Mouse (Mus musculus): ENCODE measurements around the gene Ube4a. TPM values are rescaled to one million over a fixed set of nuclear protein-coding genes. Genes with fewer than 3 reads are reported as not detected.

Ube4a gene
- polyA plus RNA-seq, 1 experiment from 2014 or later: 31.9 TPM

DNA sequence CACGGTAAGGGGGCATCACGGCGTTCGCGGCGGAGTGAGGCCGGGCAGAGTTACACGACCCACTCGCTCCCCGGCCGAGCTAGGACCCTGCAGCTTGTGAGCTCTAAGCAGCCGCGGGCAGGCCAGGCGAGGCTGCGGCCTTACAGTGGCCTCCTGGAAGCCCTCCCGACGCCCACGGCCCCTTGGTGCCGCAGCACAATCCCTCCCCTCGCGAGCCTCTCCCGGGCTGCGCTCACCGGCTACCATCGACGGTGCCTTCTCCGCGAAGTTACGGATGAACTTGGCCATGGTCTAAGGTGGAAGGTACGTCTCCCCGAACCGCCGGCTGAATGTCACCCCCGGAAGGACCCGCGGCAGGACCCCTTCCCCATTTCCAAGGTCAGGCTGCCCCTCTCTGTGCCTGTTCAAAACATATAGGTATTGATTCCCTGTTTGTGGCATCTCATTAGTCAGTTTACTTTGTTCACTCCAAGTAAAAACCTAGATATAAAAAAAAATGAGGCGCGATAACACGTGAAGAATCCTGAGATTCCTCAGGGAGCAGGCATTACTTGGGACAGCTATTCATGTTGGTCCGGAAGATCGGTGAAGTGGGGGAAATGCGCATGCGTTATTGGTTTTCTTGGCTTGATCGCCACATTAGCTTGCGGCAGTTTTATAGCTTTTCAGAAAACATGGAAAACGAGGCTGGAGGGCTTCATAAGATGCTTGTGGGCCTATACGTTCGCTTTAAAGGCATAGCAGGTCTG, 44.9 kb downstream of the Ube4a start, which contains the start of gene Atp5l:
Gene Atp5l (minus strand): TSS at position 369 of the 749 bp plus-strand sequence.
- peak within 1 kb of the TSS; percentile 96 for H3K9ac ChIP-seq
- no peaks in the 10 kb centered on the region for H3K27me3 ChIP-seq
- H3K4me1 ChIP-seq: peaks cover 24% of the 10 kb centered on the region
- peak; percentile 91 for ATAC-seq
- H3K9me3 ChIP-seq (replicated peaks): no peaks in the 10 kb centered on the region
- H3K36me3 ChIP-seq (ENCODE audit: poor library complexity, severe bottlenecking): no peaks in the 10 kb centered on the region
- peak within 1 kb of the TSS; percentile 100 for H3K4me3 ChIP-seq
- H3K4me2 ChIP-seq: peak within 1 kb of the TSS; percentile 94
- H3K27ac ChIP-seq: peak within 1 kb of the TSS; percentile 87
- WGBS: under 1% methylated on average over 47 of the region's 48 CpGs

DNA sequence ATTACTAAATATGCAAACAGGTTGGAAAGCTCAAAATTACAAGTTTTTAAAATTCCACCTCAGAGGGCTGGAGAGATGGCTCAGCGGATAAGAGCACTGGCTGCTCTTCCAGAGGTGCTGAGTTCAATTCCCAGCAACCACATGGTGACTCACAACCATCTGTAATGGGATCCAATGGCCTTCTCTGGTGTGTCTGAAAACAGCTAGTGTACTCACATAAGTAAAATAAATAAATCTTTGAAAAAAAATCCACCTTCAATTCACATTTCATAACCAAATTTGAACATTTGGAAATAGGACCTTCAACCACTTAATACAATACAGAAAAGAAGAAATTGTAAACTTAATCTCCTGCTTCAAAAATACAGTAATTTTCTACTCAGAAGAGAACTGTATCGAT, 45.8 kb downstream of the Ube4a start:
- H3K36me3 ChIP-seq (ENCODE audit: poor library complexity, severe bottlenecking): no peaks in the 10 kb centered on the region
- peaks cover 33% of the 10 kb centered on the region for H3K4me1 ChIP-seq
- H3K9ac ChIP-seq: peak overlapping the region; percentile 96
- H3K27me3 ChIP-seq: no peaks in the 10 kb centered on the region
- H3K4me2 ChIP-seq: peak overlapping the region; percentile 94
- H3K4me3 ChIP-seq: peak overlapping the region; percentile 100
- ATAC-seq: no peak
- no peak overlapping the region for H3K27ac ChIP-seq
- no peaks in the 10 kb centered on the region for H3K9me3 ChIP-seq (replicated peaks)
- 47% methylated on average over 2 of the region's 2 CpGs for WGBS

DNA sequence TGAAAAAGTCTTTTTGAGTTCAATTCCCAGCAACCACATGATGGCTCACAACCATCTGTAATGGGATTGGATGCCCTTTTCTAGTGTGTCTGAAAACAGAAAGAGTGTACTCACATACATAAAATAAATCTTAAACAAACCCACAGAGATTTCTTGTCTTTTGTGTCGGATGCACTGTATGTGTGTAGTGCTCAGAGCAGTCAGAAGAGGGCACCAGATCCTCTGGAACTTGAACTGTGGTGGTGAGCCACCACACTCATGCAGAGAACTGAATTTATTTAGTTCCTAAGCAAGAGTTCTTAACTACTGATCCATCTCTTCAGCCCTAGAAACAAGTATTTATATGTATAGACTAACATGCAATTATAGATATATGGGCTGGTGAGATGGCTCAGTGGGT, 49.2 kb downstream of the Ube4a start:
- Histone ChIP-seq H3K27ac (no peak overlapping the region), H3K9me3 (replicated peaks) (no peaks in the 10 kb centered on the region), H3K4me3 (no peak overlapping the region), H3K27me3 (no peaks in the 10 kb centered on the region), H3K36me3 (ENCODE audit: poor library complexity, severe bottlenecking) (peaks cover 18% of the 10 kb centered on the region), H3K9ac (no peak overlapping the region), H3K4me1 (peaks cover 27% of the 10 kb centered on the region), H3K4me2 (no peak overlapping the region)
- WGBS: 55% methylated on average over 1 of the region's 1 CpGs
- ATAC-seq: no peak

DNA sequence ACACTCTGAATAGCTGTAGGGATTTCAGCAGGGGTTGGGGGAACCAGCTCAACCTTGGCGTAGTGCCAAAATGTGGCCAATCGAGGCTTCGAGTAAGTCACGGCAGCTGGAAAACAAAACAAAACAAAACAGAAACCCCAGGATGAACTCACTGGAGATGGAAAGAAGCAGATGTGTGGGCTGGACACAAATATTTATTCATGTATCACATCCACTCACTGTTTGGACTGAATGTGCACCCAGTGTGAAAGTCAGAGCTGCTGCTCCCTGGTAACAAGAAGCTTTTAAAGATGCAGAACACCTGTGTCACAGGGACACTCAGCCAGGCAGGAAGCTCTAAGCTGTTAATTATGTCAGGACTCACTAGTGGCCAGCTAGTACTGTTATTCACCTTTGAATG, 50.7 kb downstream of the Ube4a start:
- no peaks in the 10 kb centered on the region for H3K9me3 ChIP-seq (replicated peaks)
- no peaks in the 10 kb centered on the region for H3K27me3 ChIP-seq
- H3K4me3 ChIP-seq: no peak overlapping the region
- H3K4me2 ChIP-seq: no peak overlapping the region
- H3K27ac ChIP-seq: peak overlapping the region; percentile 35; the same call in 1 of the 2 replicates
- 21% methylated on average over 4 of the region's 4 CpGs for WGBS
- no peak for ATAC-seq
- H3K36me3 ChIP-seq (ENCODE audit: poor library complexity, severe bottlenecking): peaks cover 32% of the 10 kb centered on the region
- peak overlapping the region; percentile 31; the same call in 1 of the 2 replicates for H3K9ac ChIP-seq
- peaks cover 24% of the 10 kb centered on the region for H3K4me1 ChIP-seq

DNA sequence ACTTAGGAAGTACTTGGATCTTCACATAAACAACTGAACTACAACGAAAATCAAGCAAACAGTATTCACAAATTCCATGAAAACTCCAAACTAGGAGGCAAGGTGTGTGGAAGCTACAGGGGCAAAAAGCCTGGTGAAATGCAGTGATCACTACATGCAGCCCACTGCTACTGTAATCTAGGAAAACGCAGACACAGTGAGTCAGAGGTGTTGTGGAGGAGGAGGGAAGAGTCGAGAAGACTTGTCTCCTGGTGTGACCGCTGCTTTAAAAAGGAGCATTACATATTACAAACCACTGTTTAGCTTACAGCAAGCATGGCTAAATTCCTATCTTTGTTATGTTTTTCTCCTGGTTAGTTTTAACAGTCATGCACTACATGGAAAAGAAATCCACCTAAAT, 54.0 kb downstream of the Ube4a start:
- Histone ChIP-seq H3K4me3 (no peak overlapping the region), H3K4me2 (no peak overlapping the region), H3K9me3 (replicated peaks) (no peaks in the 10 kb centered on the region), H3K27me3 (no peaks in the 10 kb centered on the region), H3K4me1 (peaks cover 14% of the 10 kb centered on the region), H3K9ac (no peak overlapping the region), H3K27ac (no peak overlapping the region), H3K36me3 (ENCODE audit: poor library complexity, severe bottlenecking) (peaks cover 32% of the 10 kb centered on the region)
- no peak for ATAC-seq
- WGBS: 96% methylated on average over 4 of the region's 4 CpGs

DNA sequence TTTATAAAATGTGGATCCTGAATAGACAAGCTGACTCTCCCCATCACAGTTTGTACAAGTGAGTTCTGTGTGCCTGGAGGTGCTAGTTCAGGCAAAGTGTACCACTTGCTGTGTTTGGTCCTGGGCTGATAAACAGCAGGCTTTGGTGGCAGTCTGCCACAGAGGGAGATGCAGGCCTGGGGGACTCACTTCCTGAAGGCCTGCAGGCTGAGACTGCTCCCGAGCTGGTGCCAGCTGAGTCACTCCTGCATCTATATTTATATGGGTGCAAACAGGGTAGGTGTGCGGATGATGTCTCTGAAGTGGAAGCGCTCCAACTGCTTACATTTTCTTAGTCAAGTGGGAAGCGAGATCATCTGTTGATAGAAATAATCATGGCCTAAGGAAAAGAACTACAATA, 59.8 kb downstream of the Ube4a start:
- Histone ChIP-seq H3K4me3 (no peak overlapping the region), H3K4me1 (no peaks in the 10 kb centered on the region)

DNA sequence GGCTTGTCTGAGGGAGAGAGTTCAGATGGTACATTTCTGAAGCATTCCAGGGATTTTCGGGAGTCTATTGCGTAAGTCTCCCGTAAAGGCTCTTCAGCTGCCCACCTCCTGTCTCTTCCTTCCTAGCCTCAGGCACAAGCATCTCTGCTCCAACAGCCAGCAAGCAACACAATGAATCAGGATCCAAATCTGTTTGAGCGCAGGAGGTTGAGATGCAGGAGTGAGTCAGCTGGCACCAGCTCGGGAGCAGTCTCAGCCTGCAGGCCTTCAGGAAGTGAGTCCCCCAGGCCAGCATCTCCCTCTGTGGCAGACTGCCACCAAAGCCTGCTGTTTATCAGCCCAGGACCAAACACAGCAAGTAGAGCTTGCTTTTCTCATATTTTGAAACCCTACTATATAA, 60.4 kb downstream of the Ube4a start:
- no peak for ATAC-seq
- no peaks in the 10 kb centered on the region for H3K27me3 ChIP-seq

More for the DNA sequence above, 59.8 kb downstream of the Ube4a start:
- no peak overlapping the region for H3K9ac ChIP-seq
- peaks cover 9% of the 10 kb centered on the region for H3K36me3 ChIP-seq (ENCODE audit: poor library complexity, severe bottlenecking)
- H3K27me3 ChIP-seq: no peaks in the 10 kb centered on the region
- H3K27ac ChIP-seq: no peak overlapping the region
- no peak for ATAC-seq
- H3K4me2 ChIP-seq: no peak overlapping the region
- 79% methylated on average over 4 of the region's 4 CpGs for WGBS
- no peaks in the 10 kb centered on the region for H3K9me3 ChIP-seq (replicated peaks)

DNA sequence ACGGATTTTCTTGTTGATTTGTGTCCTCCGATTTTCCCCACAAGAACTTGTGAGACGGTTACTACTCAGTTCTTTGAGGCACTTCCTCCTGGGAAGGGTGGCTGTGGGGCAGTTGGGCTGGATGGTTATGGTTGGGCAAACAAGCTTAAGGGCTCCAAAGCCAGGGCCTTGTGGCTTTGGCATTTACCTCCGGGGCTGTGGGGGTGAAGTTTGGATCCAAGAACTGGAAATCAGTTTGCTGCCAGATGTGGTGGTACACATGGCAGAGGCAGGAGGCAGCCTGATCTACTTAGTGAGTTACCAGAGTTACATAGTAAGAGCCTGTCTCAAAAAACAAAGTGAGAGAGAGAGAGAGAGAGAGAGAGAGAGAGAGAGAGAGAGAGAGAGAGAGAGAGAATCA, 61.5 kb downstream of the Ube4a start:
- Histone ChIP-seq H3K27ac (no peak overlapping the region), H3K9ac (no peak overlapping the region), H3K9me3 (replicated peaks) (no peaks in the 10 kb centered on the region), H3K36me3 (ENCODE audit: poor library complexity, severe bottlenecking) (no peaks in the 10 kb centered on the region), H3K27me3 (no peaks in the 10 kb centered on the region), H3K4me2 (no peak overlapping the region), H3K4me1 (no peaks in the 10 kb centered on the region), H3K4me3 (no peak overlapping the region)
- ATAC-seq: no peak
- WGBS: 88% methylated on average over 4 of the region's 4 CpGs

More for the DNA sequence above, 60.4 kb downstream of the Ube4a start:
- no peak overlapping the region for H3K4me3 ChIP-seq
- WGBS: 76% methylated on average over 5 of the region's 5 CpGs
- H3K9me3 ChIP-seq (replicated peaks): no peaks in the 10 kb centered on the region
- no peak overlapping the region for H3K4me2 ChIP-seq
- no peak overlapping the region for H3K9ac ChIP-seq
- no peak overlapping the region for H3K27ac ChIP-seq
- H3K36me3 ChIP-seq (ENCODE audit: poor library complexity, severe bottlenecking): peaks cover 2% of the 10 kb centered on the region
- H3K4me1 ChIP-seq: no peaks in the 10 kb centered on the region

DNA sequence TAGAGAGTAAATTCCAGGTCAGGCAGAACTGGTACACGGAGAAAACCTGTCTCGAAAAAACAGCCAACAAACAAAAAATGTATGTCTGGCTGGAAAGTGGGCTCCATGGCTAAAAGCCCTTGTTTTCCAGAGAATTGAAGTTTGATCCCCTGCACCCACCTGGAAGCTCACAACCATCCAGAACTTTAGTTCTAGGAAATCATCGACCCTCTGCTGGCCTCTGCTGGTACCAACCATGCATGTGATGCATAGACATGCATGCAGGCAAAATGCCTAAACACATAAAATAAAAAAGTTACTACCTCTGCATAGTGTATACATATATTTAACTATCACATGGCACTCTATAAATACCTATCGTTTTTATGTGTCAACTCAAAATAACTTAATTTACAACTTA, 65.0 kb downstream of the Ube4a start:
- H3K27ac ChIP-seq: no peak overlapping the region
- no peak overlapping the region for H3K4me3 ChIP-seq
- WGBS: 63% methylated on average over 4 of the region's 4 CpGs
- no peaks in the 10 kb centered on the region for H3K4me1 ChIP-seq
- no peaks in the 10 kb centered on the region for H3K36me3 ChIP-seq (ENCODE audit: poor library complexity, severe bottlenecking)
- H3K4me2 ChIP-seq: no peak overlapping the region
- no peaks in the 10 kb centered on the region for H3K27me3 ChIP-seq
- no peaks in the 10 kb centered on the region for H3K9me3 ChIP-seq (replicated peaks)
- ATAC-seq: no peak
- no peak overlapping the region for H3K9ac ChIP-seq

DNA sequence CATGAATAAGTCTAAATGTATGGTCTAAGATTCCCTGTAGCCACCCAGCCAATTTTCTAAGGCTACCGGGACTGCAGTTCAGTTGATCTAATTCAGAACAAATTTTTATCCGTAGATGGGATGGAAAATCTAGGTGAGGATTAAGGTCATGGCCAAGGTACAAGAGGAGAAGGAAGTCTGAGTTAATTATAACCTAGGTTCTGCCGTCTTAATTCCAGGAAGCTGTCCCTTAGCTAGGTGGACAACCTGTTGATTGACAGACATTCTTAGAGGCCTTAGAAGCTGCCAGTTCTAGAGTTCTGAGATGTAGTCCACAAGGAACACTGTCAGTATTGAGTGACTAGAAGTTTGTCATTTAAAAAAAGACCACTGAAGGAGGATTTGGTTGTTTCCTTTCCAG, 65.7 kb downstream of the Ube4a start:
- no peak overlapping the region for H3K9ac ChIP-seq
- no peaks in the 10 kb centered on the region for H3K4me1 ChIP-seq
- H3K9me3 ChIP-seq (replicated peaks): no peaks in the 10 kb centered on the region
- no peaks in the 10 kb centered on the region for H3K36me3 ChIP-seq (ENCODE audit: poor library complexity, severe bottlenecking)
- no peak overlapping the region for H3K4me2 ChIP-seq
- no peak overlapping the region for H3K4me3 ChIP-seq
- no peak overlapping the region for H3K27ac ChIP-seq
- no peak for ATAC-seq
- 88% methylated on average over 3 of the region's 3 CpGs for WGBS
- H3K27me3 ChIP-seq: no peaks in the 10 kb centered on the region

DNA sequence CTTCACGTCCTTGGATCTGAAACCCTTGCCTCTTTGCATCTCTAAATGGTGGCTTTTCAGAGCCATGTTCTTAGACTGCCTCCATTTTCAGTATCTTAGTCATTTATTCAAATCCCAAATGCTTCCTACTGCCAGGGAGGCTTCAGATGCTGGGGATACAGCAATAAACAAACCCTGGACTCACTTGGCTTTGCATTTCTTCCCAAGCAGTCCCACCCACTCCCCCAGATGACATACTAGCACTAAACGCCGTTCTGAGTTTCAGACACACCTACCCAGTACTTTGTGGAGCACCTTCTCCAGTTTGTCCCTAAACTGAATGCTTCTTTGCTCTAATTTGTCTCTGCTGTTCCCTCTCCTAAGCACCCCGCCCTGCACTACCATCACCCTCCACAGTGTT, 68.4 kb downstream of the Ube4a start:
- Histone ChIP-seq H3K27ac (no peak overlapping the region), H3K36me3 (ENCODE audit: poor library complexity, severe bottlenecking) (no peaks in the 10 kb centered on the region), H3K4me3 (no peak overlapping the region), H3K9ac (no peak overlapping the region), H3K27me3 (no peaks in the 10 kb centered on the region), H3K9me3 (replicated peaks) (no peaks in the 10 kb centered on the region), H3K4me2 (no peak overlapping the region), H3K4me1 (no peaks in the 10 kb centered on the region)
- 79% methylated on average over 4 of the region's 4 CpGs for WGBS
- ATAC-seq: no peak

DNA sequence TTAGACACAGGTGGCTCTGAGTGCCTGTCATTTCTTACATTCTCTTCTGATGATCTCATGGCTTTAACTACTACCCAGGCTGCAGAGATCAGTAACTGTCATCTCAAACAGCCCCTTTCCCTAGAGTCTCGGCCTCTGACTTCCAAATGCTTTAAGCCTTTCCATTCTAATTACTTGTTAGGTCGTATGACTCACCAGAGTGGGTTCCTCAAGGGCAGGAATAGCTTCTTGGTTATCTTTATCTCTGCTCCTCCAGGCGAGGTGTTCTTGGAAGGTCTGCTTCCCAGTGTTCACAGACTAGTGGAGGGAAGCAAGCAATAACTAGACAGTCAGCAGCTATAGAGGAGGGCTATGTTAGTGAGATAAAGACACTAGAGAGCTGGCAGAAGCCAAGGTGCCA, 72.7 kb downstream of the Ube4a start:
- no peaks in the 10 kb centered on the region for H3K36me3 ChIP-seq (ENCODE audit: poor library complexity, severe bottlenecking)
- H3K27ac ChIP-seq: no peak overlapping the region
- 0 out of 2 replicates have a peak, but pooled peaks cover 8% of the 10 kb centered on the region for H3K27me3 ChIP-seq
- H3K4me2 ChIP-seq: no peak overlapping the region
- H3K9ac ChIP-seq: no peak overlapping the region
- ATAC-seq: no peak
- no peak overlapping the region for H3K4me3 ChIP-seq
- H3K9me3 ChIP-seq (replicated peaks): no peaks in the 10 kb centered on the region
- WGBS: 66% methylated on average over 3 of the region's 3 CpGs
- no peaks in the 10 kb centered on the region for H3K4me1 ChIP-seq

DNA sequence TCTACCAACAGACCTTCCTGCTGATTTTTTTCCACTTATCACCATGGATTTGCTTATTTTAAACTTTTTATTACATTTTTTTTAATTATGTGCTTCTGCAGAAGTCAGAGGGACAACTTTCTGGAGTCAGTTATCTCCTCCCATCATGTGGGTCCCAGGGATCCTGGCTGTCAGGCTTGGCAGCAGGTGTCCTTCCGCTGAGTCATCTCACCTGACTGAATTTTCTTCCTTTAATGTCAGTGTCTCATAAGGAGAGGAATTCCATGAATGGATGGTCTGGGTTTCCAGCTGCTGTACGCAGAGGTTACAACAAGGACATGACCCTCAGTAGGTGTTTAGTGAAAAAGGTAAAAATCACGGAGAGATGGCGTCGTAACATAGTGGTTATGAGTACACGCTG, 74.2 kb downstream of the Ube4a start:
- 0 out of 2 replicates have a peak, but pooled peaks cover 8% of the 10 kb centered on the region for H3K27me3 ChIP-seq
- H3K9me3 ChIP-seq (replicated peaks): no peaks in the 10 kb centered on the region
- no peak overlapping the region for H3K27ac ChIP-seq
- ATAC-seq: no peak
- WGBS: 90% methylated on average over 6 of the region's 6 CpGs
- H3K4me2 ChIP-seq: no peak overlapping the region
- H3K4me1 ChIP-seq: no peaks in the 10 kb centered on the region
- H3K36me3 ChIP-seq (ENCODE audit: poor library complexity, severe bottlenecking): no peaks in the 10 kb centered on the region
- H3K9ac ChIP-seq: no peak overlapping the region
- H3K4me3 ChIP-seq: no peak overlapping the region
